Comparison of ENCODE assay signal across 20 mouse cellular contexts in the genomic region with DNA sequence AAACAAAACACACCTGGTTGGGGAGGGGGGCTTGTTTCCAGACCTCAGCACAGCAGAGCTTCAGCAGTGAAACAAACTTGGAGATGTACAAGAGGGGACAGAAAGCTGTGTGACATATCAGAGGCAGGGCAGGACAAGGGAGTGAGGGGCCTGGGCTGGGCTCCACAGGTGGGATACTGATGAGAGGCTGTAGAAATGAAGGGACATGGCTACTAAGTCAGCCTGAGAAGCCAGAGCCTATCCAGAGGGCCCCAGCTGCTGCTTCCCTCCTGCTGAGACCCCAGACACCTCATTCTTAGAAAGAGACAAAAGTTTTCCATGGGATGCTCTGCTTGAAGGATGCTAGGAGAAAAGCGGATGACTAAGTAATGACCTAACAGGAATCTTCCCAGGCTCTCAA. TPM values are rescaled to one million over a fixed set of nuclear protein-coding genes. Genes with fewer than 3 reads are reported as not detected.
DNase-seq lines count a peak whose midpoint lies in the region; ATAC-seq and TF ChIP-seq lines count a peak whose summit lies in the region.
"Had no signal": no experiment of that assay in that cellular context is flagged by ENCODE, and none has a peak within 500 bp of the region (broad histone marks: within the 10 kb centered on the region; RNA-seq: fewer than 3 reads in every experiment).

No protein-coding gene starts in this region.

- H3K36me3 ChIP-seq in heart, embryonic 13.5 days = peaks cover 46% of the 10 kb centered on the region
- H3K36me3 ChIP-seq in liver, embryonic 12.5 days = peaks cover 48% of the 10 kb centered on the region
- H3K36me3 ChIP-seq in liver, embryonic 11.5 days (ENCODE audit: control insufficient read depth, insufficient read depth, low read length) = peaks cover 13% of the 10 kb centered on the region; the same call in 1 of the 2 replicates
- peaks cover 45% of the 10 kb centered on the region for H3K36me3 ChIP-seq in embryonic facial prominence, embryonic 14.5 days (ENCODE audit: control insufficient read depth, insufficient read depth, low read length)
- peaks cover 43% of the 10 kb centered on the region for H3K36me3 ChIP-seq in intestine, postnatal 0 days (ENCODE audit: control insufficient read depth, insufficient read depth)

- H3K27me3 ChIP-seq in heart, embryonic 13.5 days (replicated peaks) = no peaks in the 10 kb centered on the region
- peaks cover 6% of the 10 kb centered on the region for H3K27me3 ChIP-seq in liver, embryonic 12.5 days (replicated peaks)
- no peaks in the 10 kb centered on the region for H3K27me3 ChIP-seq in liver, embryonic 11.5 days (replicated peaks; ENCODE audit: control insufficient read depth, insufficient read depth, low read length)
- no peaks in the 10 kb centered on the region for H3K27me3 ChIP-seq in embryonic facial prominence, embryonic 14.5 days (replicated peaks; ENCODE audit: control insufficient read depth, insufficient read depth, low read length)
- no peaks in the 10 kb centered on the region for H3K27me3 ChIP-seq in intestine, postnatal 0 days (replicated peaks; ENCODE audit: control insufficient read depth, insufficient read depth, low read length)
- H3K27me3 ChIP-seq: embryonic facial prominence, embryonic 15.5 days; neural tube, embryonic 12.5 days; Patski; stomach, embryonic 15.5 days had no signal

- H3K4me3 ChIP-seq in heart, embryonic 13.5 days = no peak overlapping the region
- no peak overlapping the region for H3K4me3 ChIP-seq in liver, embryonic 12.5 days
- H3K4me3 ChIP-seq in liver, embryonic 11.5 days (ENCODE audit: low read depth, low read length) = no peak overlapping the region
- H3K4me3 ChIP-seq in embryonic facial prominence, embryonic 14.5 days (ENCODE audit: low read depth, low read length) = no peak overlapping the region
- no peak overlapping the region for H3K4me3 ChIP-seq in intestine, postnatal 0 days (ENCODE audit: low read depth, low read length)
- H3K4me3 ChIP-seq: heart, adult 2 months; neural tube, embryonic 12.5 days; stomach, embryonic 15.5 days had no signal

- peaks cover 15% of the 10 kb centered on the region for H3K4me1 ChIP-seq in heart, embryonic 13.5 days
- peaks cover 24% of the 10 kb centered on the region for H3K4me1 ChIP-seq in liver, embryonic 12.5 days
- H3K4me1 ChIP-seq in liver, embryonic 11.5 days (replicated peaks; ENCODE audit: control insufficient read depth, insufficient read depth, low read length) = peaks cover 9% of the 10 kb centered on the region
- H3K4me1 ChIP-seq in embryonic facial prominence, embryonic 14.5 days (ENCODE audit: control insufficient read depth, insufficient read depth, low read length) = peaks cover 8% of the 10 kb centered on the region
- peaks cover 3% of the 10 kb centered on the region; the same call in 1 of the 2 replicates for H3K4me1 ChIP-seq in intestine, postnatal 0 days (replicated peaks; ENCODE audit: control insufficient read depth, insufficient read depth, low read length)

- no peak for ATAC-seq in heart, embryonic 13.5 days (ENCODE audit: extremely low read depth, insufficient number of reproducible peaks, low FRiP score, low TSS enrichment)
- ATAC-seq in liver, embryonic 12.5 days = no peak
- ATAC-seq in liver, embryonic 11.5 days (replicated peaks; ENCODE audit: low FRiP score) = no peak
- no peak for ATAC-seq in embryonic facial prominence, embryonic 14.5 days (ENCODE audit: low read depth)
- no peak for ATAC-seq in intestine, postnatal 0 days
- no peak for ATAC-seq in megakaryocyte, adult 5-6 weeks (ENCODE audit: poor library complexity, severe bottlenecking)
- ATAC-seq: forebrain, embryonic 14.5 days; Patski had no signal

- no peaks in the 10 kb centered on the region for H3K9me3 ChIP-seq in heart, embryonic 13.5 days
- no peaks in the 10 kb centered on the region for H3K9me3 ChIP-seq in liver, embryonic 12.5 days (replicated peaks)
- no peaks in the 10 kb centered on the region for H3K9me3 ChIP-seq in liver, embryonic 11.5 days (ENCODE audit: control insufficient read depth, low read length)
- H3K9me3 ChIP-seq in embryonic facial prominence, embryonic 14.5 days (ENCODE audit: control insufficient read depth, low read length) = no peaks in the 10 kb centered on the region
- no peaks in the 10 kb centered on the region for H3K9me3 ChIP-seq in intestine, postnatal 0 days (ENCODE audit: control insufficient read depth)
- H3K9me3 ChIP-seq: embryonic facial prominence, embryonic 15.5 days; neural tube, embryonic 12.5 days; stomach, embryonic 15.5 days had no signal

- no peak overlapping the region for H3K4me2 ChIP-seq in heart, embryonic 13.5 days
- 0 out of 2 replicates have a peak overlapping the region, but pooled peaks have one; percentile 87 for H3K4me2 ChIP-seq in liver, embryonic 12.5 days
- no peak overlapping the region for H3K4me2 ChIP-seq in liver, embryonic 11.5 days
- no peak overlapping the region; the same call in 1 of the 2 replicates for H3K4me2 ChIP-seq in embryonic facial prominence, embryonic 14.5 days (ENCODE audit: low read depth, low read length)
- peak overlapping the region; percentile 86 for H3K4me2 ChIP-seq in intestine, postnatal 0 days (replicated peaks; ENCODE audit: low read depth)

- 81% methylated on average over 1 of the region's 1 CpGs for WGBS in heart, embryonic 13.5 days
- 96% methylated on average over 1 of the region's 1 CpGs for WGBS in liver, embryonic 12.5 days (ENCODE audit: insufficient replicate concordance)
- 93% methylated on average over 1 of the region's 1 CpGs for WGBS in liver, embryonic 11.5 days
- 93% methylated on average over 1 of the region's 1 CpGs for WGBS in embryonic facial prominence, embryonic 14.5 days
- WGBS in intestine, postnatal 0 days = 82% methylated on average over 1 of the region's 1 CpGs

- no peak for DNase-seq in heart, postnatal 4 days
- no peak for DNase-seq in liver, embryonic 11.5 days (ENCODE audit: low spot score)
- DNase-seq in embryonic facial prominence, embryonic 14.5 days (ENCODE audit: low spot score) = no peak
- DNase-seq: adrenal gland, postnatal 10 days; cerebellum, adult 9-10 months; gastrocnemius, postnatal 14 days; kidney, adult 9 months; thymus, adult 18-20 months; thymus, postnatal 4 days had no signal

- TF ChIP-seq CTCF in intestine, postnatal 0 days (IDR thresholded peaks at IDR 0.05; ENCODE audit: low read depth) = no peak

- peak overlapping the region; percentile 89; the same call in 1 of the 2 replicates for H3K9ac ChIP-seq in heart, embryonic 13.5 days
- H3K9ac ChIP-seq in liver, embryonic 12.5 days = no peak overlapping the region
- no peak overlapping the region for H3K9ac ChIP-seq in liver, embryonic 11.5 days (ENCODE audit: low read depth, low read length)
- 0 out of 2 replicates have a peak overlapping the region, but pooled peaks have one; percentile 14 for H3K9ac ChIP-seq in embryonic facial prominence, embryonic 14.5 days (ENCODE audit: low read depth, low read length)
- H3K9ac ChIP-seq in intestine, postnatal 0 days (ENCODE audit: low read depth, low read length) = no peak overlapping the region
- H3K9ac ChIP-seq: embryonic facial prominence, embryonic 15.5 days; liver, embryonic 14.5 days; neural tube, embryonic 12.5 days; stomach, embryonic 15.5 days had no signal

- H3K27ac ChIP-seq in heart, embryonic 13.5 days (replicated peaks) = no peak overlapping the region
- H3K27ac ChIP-seq in liver, embryonic 12.5 days = no peak overlapping the region
- no peak overlapping the region for H3K27ac ChIP-seq in liver, embryonic 11.5 days (ENCODE audit: low read depth, low read length)
- H3K27ac ChIP-seq in embryonic facial prominence, embryonic 14.5 days (replicated peaks; ENCODE audit: low read depth, low read length) = no peak overlapping the region
- H3K27ac ChIP-seq in intestine, postnatal 0 days (ENCODE audit: low read depth, low read length) = 0 out of 2 replicates have a peak overlapping the region, but pooled peaks have one; percentile 7
- H3K27ac ChIP-seq: embryonic facial prominence, embryonic 15.5 days; heart, adult 2 months; liver, embryonic 14.5 days; neural tube, embryonic 12.5 days; stomach, embryonic 15.5 days had no signal

RNA-seq across cellular contexts. Expression of gene Idua, which starts 1.5 kb away (rescaled TPM):
- 13.5 and 15.4 TPM in 2 replicates for polyA plus RNA-seq in heart, embryonic 13.5 days (2015; fragmentation: Nextera tagmentation; extraction: Ambion mirVana)
- total RNA-seq in heart, postnatal 4 days (2021) = 10 to 100 TPM; 12.9 to 15.3 TPM
- polyA plus RNA-seq in liver, embryonic 12.5 days (2016; fragmentation: Nextera tagmentation; extraction: Ambion mirVana) = 5.9 TPM in 2 replicates
- 9.8 and 10.1 TPM in 2 replicates for polyA plus RNA-seq in liver, embryonic 11.5 days (2014; fragmentation: Nextera tagmentation; extraction: Ambion mirVana)
- 13.6 and 14.5 TPM in 2 replicates for polyA plus RNA-seq in embryonic facial prominence, embryonic 14.5 days (2014; fragmentation: Nextera tagmentation; extraction: Ambion mirVana)
- 4.8 and 5.8 TPM in 2 replicates for polyA plus RNA-seq in intestine, postnatal 0 days (2015; fragmentation: Nextera tagmentation; extraction: Ambion mirVana)
- total RNA-seq in megakaryocyte, adult 5-6 weeks (2015) = 14.0 and 17.4 TPM in 2 replicates
- 6.3 and 9.9 TPM in 2 replicates for total RNA-seq in megakaryocyte, adult 5-6 weeks (2017)

RNA-seq across cellular contexts. Expression of gene Dgkq, which starts 10.9 kb away (rescaled TPM):
- 5.9 and 6.0 TPM in 2 replicates for polyA plus RNA-seq in heart, embryonic 13.5 days (2015; fragmentation: Nextera tagmentation; extraction: Ambion mirVana)
- 10 to 100 TPM; 11.8 to 16.2 TPM for total RNA-seq in heart, postnatal 4 days (2021)
- polyA plus RNA-seq in liver, embryonic 12.5 days (2016; fragmentation: Nextera tagmentation; extraction: Ambion mirVana) = 6.2 and 7.1 TPM in 2 replicates
- polyA plus RNA-seq in liver, embryonic 11.5 days (2014; fragmentation: Nextera tagmentation; extraction: Ambion mirVana) = 5.8 and 8.8 TPM in 2 replicates
- polyA plus RNA-seq in embryonic facial prominence, embryonic 14.5 days (2014; fragmentation: Nextera tagmentation; extraction: Ambion mirVana) = 9.6 and 9.8 TPM in 2 replicates
- polyA plus RNA-seq in intestine, postnatal 0 days (2015; fragmentation: Nextera tagmentation; extraction: Ambion mirVana) = 10.3 and 13.6 TPM in 2 replicates
- 5.2 and 5.9 TPM in 2 replicates for total RNA-seq in megakaryocyte, adult 5-6 weeks (2015)
- 6.8 and 15.6 TPM in 2 replicates for total RNA-seq in megakaryocyte, adult 5-6 weeks (2017)

RNA-seq across cellular contexts. Expression of gene Slc26a1, which starts 16.8 kb away (rescaled TPM):
- polyA plus RNA-seq in heart, embryonic 13.5 days (2015; fragmentation: Nextera tagmentation; extraction: Ambion mirVana) = 0.62 and 0.99 TPM in 2 replicates
- total RNA-seq in heart, postnatal 4 days (2021) = under 1 TPM in 1 of 2 experiments, not detected in 1; 0.23 TPM
- 12.7 and 12.9 TPM in 2 replicates for polyA plus RNA-seq in liver, embryonic 12.5 days (2016; fragmentation: Nextera tagmentation; extraction: Ambion mirVana)
- 11.6 and 14.4 TPM in 2 replicates for polyA plus RNA-seq in liver, embryonic 11.5 days (2014; fragmentation: Nextera tagmentation; extraction: Ambion mirVana)
- 1.2 and 1.6 TPM in 2 replicates for polyA plus RNA-seq in embryonic facial prominence, embryonic 14.5 days (2014; fragmentation: Nextera tagmentation; extraction: Ambion mirVana)
- 1.9 and 2.1 TPM in 2 replicates for polyA plus RNA-seq in intestine, postnatal 0 days (2015; fragmentation: Nextera tagmentation; extraction: Ambion mirVana)
- 0.02 and 0.57 TPM in 2 replicates for total RNA-seq in megakaryocyte, adult 5-6 weeks (2015)
- total RNA-seq in megakaryocyte, adult 5-6 weeks (2017) = 0.04 and 0.77 TPM in 2 replicates
- total RNA-seq: gastrocnemius, postnatal 14 days; heart, adult 2 months had no signal

RNA-seq across cellular contexts. Expression of gene Tmem175, which starts 29.0 kb away (rescaled TPM):
- 17.0 and 17.9 TPM in 2 replicates for polyA plus RNA-seq in heart, embryonic 13.5 days (2015; fragmentation: Nextera tagmentation; extraction: Ambion mirVana)
- total RNA-seq in heart, postnatal 4 days (2021) = 1 to 10 TPM; 8.3 to 9.4 TPM
- polyA plus RNA-seq in liver, embryonic 12.5 days (2016; fragmentation: Nextera tagmentation; extraction: Ambion mirVana) = 16.1 and 17.8 TPM in 2 replicates
- 24.7 and 30.4 TPM in 2 replicates for polyA plus RNA-seq in liver, embryonic 11.5 days (2014; fragmentation: Nextera tagmentation; extraction: Ambion mirVana)
- polyA plus RNA-seq in embryonic facial prominence, embryonic 14.5 days (2014; fragmentation: Nextera tagmentation; extraction: Ambion mirVana) = 31.0 and 40.1 TPM in 2 replicates
- 19.4 and 19.5 TPM in 2 replicates for polyA plus RNA-seq in intestine, postnatal 0 days (2015; fragmentation: Nextera tagmentation; extraction: Ambion mirVana)
- total RNA-seq in megakaryocyte, adult 5-6 weeks (2015) = 18.7 and 21.5 TPM in 2 replicates
- 8.7 and 11.7 TPM in 2 replicates for total RNA-seq in megakaryocyte, adult 5-6 weeks (2017)

RNA-seq across cellular contexts. Expression of gene Gak, which starts 29.1 kb away (rescaled TPM):
- polyA plus RNA-seq in heart, embryonic 13.5 days (2015; fragmentation: Nextera tagmentation; extraction: Ambion mirVana) = 28.9 and 31.5 TPM in 2 replicates
- 10 to 100 TPM; 36.7 to 36.9 TPM for total RNA-seq in heart, postnatal 4 days (2021)
- 42.1 and 42.8 TPM in 2 replicates for polyA plus RNA-seq in liver, embryonic 12.5 days (2016; fragmentation: Nextera tagmentation; extraction: Ambion mirVana)
- polyA plus RNA-seq in liver, embryonic 11.5 days (2014; fragmentation: Nextera tagmentation; extraction: Ambion mirVana) = 55.0 and 55.6 TPM in 2 replicates
- polyA plus RNA-seq in embryonic facial prominence, embryonic 14.5 days (2014; fragmentation: Nextera tagmentation; extraction: Ambion mirVana) = 46.2 and 48.6 TPM in 2 replicates
- 61.2 and 65.7 TPM in 2 replicates for polyA plus RNA-seq in intestine, postnatal 0 days (2015; fragmentation: Nextera tagmentation; extraction: Ambion mirVana)
- 78.9 and 80.8 TPM in 2 replicates for total RNA-seq in megakaryocyte, adult 5-6 weeks (2015)
- total RNA-seq in megakaryocyte, adult 5-6 weeks (2017) = 110 and 120 TPM in 2 replicates

Comparison
In these comparisons a context has a peak if more than half of its experiments do, and no peak if none do; other contexts are left out.
1. H3K4me2 ChIP-seq: peak in liver, embryonic 12.5 days (single experiment) and intestine, postnatal 0 days (single experiment); none in heart, embryonic 13.5 days (single experiment), liver, embryonic 11.5 days (single experiment) and embryonic facial prominence, embryonic 14.5 days (single experiment).
2. H3K9ac ChIP-seq: peak in heart, embryonic 13.5 days (single experiment) and embryonic facial prominence, embryonic 14.5 days (single experiment); none in liver, embryonic 12.5 days (single experiment), liver, embryonic 11.5 days (single experiment) and intestine, postnatal 0 days (single experiment).